Mouse (Mus musculus): Measurements from ENCODE around the gene Traf3. TPM values are rescaled to one million over a fixed set of nuclear protein-coding genes. Genes with fewer than 3 reads are reported as not detected.

Gene Traf3
- total RNA-seq, 2 experiments from 2014 or later: 10.1 to 10.7 TPM

DNA sequence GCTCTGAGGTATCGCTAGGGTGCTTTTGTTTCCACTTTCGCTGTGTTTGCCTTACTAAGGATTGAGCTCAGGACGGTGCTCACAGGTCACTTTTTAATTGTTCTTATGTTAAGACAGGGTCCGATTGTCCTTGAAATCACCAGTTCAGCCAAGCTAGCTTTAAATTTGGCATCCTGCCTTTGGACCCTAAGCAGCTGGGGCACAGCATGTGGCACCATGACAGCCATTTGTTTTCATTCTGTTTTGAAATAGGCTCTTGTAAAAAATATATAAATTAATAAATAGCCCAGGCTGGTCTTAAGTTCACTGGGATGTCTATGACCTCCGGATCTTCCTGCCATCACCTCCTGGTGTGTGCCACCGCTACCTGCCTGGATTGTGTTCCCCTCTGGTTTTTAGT is 78.9 kb downstream of the Traf3 start:
- DNase-seq: no peak
- intact Hi-C loops (cut with DNase I): loop anchor here (5.0 kb wide), 1 partner anchor 158 kb away; no protein-coding TSS in a partner anchor

DNA sequence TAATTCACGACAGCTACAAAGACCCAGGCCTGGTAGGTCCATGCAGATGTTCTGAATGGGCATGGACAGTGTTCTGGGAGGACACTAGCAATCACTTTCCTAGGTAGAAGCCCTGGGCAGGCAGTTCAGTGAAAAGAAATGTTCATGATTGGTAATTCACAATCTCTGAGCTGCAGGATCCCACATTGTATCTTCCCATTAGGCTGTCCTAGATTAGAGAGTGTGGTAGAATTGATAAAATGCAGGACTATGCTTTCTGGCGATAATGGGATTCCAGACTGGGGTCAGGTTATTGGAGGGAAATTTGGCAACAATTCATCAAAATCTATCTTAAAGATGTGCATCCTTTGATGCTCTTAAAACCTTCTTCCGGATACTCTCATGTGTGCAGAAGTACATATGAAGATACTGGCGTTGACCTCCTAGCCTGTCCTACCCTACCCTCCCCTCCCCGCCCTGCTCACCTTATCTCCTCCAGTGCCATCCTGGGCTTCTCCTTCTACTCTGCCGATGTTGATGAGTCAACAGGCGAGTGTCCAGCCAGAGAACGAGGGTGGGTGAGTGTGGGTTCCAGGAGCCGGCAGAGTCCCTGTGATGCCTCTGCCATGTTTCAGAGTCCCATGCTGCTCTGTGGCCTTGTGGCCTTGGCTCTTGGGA is 80.8 kb downstream of the Traf3 start:
- no peak for DNase-seq
- intact Hi-C loops (cut with DNase I): loop anchor here (5.0 kb wide), 1 partner anchor 160 kb away; no protein-coding TSS in a partner anchor

GRCm38 (mm10) chr12:111249095-111249494 is 82.9 kb downstream of the Traf3 start:
- no peak for DNase-seq
- intact Hi-C loops (cut with DNase I): loop anchor here (5.0 kb wide), 1 partner anchor 162 kb away; no protein-coding TSS in a partner anchor

DNA sequence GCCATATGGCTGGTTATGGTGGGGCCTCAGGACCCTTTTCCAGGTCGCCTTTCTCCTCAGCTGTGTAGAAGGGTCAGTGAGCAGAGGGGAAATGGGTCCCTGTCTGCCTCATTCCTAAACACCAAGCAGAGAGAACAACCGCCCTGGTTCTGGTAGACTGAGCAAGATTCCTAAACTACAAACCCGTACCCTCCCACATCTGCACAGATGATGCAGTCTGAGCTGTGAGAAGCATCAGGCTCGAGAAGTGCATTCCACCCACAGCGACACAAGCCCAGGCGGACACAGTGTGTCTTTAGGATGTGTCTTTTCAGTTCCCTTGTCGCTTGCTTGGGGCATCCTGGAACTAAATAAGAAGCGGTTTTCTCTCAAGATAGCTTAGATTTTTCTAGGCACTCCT is 83.9 kb downstream of the Traf3 start:
- no peak for DNase-seq
- intact Hi-C loops (cut with DNase I): no loop called here

GRCm38 (mm10) chr12:111251227-111251626 is 85.1 kb downstream of the Traf3 start:
- no peak for DNase-seq
- intact Hi-C loops (cut with DNase I): no loop called here

DNA sequence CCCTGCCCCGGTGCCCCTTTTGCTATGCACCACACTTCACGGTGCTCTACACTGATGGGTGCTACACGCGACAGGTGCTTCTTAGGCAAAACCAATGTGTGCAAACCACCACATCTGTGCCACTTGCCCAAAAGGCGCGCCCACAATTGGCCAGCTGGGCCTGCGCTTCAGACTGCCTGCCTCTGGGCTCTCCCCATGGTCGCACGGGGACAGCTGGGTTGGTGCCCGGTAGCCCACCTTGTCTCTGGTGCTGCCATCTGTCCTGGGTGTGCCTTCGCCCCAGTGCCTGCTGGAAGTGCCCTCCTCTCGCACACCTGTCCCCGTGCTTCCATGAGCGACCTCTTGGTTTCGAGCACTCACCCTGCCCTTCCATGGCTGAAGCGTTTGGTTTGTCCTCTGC is 97.5 kb downstream of the Traf3 start:
- no peak for DNase-seq
- intact Hi-C loops (cut with DNase I): no loop called here

DNA sequence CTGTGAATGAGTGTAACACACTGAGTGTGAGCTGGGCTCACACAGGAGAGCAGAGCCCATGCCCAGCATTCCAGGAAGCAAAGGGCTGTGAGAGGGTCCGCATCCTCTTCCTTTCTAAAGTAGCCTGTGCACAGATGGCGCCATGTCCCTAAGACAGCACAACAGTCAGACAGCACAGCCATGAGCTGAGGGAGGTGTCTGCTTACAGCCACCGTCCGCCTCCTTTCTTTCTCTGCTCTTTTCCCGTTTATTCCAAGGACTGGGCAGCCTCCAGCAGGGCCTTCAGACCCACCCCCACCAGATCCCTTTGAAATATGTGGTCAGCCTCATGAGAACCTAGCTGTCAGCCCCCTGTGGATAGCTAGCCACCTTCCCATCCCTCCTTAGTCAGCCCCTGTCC is 99.0 kb downstream of the Traf3 start:
- DNase-seq: no peak
- intact Hi-C loops (cut with DNase I): no loop called here

- DNase-seq: no peak
- intact Hi-C loops (cut with DNase I): no loop called here
These were observed 100.4 kb downstream of the Traf3 start for GRCm38 (mm10) chr12:111266592-111266991.

DNA sequence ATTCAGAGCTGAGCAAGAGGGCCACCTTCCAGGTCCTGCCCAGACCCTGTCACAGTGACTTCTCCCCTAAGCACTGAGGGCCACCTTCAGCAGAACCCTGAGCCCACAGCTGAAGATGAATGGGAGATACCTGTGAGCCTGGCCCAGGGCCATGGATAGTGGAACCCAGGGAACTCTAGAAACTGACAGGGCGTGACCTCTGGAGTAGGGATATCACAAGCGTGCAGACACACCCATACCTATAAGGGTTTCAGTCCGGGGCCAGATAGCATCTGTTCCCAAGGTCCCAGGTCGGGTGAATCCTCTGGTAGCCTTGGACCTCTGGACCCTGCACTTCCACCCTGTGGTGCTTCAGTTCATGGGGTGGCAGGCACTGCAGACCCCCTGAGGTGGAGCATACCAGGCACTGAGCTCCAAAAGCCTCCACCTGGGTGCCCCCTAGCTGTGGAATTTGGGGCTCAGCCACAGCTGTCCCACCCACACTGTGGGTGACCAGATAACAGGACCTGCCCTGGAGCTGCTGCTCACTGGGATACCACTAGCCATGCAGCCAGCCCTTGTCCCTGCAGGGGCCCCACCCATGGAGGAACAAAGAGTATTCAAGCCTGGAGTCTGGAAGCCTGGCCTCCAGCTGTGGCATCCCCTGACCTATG is 101.6 kb downstream of the Traf3 start:
- intact Hi-C loops (cut with DNase I): no loop called here
- no peak for DNase-seq

- intact Hi-C loops (cut with DNase I): loop anchor here (5.0 kb wide), 1 partner anchor 142 kb away; no protein-coding TSS in a partner anchor
- no peak for DNase-seq
These were observed 104.6 kb downstream of the Traf3 start, which contains the start of gene Amn for GRCm38 (mm10) chr12:111270629-111271277. Gene Amn (plus strand): TSS chr12:111271095.

- no peak for DNase-seq
- intact Hi-C loops (cut with DNase I): loop anchor here (5.0 kb wide), 1 partner anchor 141 kb away; no protein-coding TSS in a partner anchor
These were observed 105.2 kb downstream of the Traf3 start for GRCm38 (mm10) chr12:111271406-111271805.

DNA sequence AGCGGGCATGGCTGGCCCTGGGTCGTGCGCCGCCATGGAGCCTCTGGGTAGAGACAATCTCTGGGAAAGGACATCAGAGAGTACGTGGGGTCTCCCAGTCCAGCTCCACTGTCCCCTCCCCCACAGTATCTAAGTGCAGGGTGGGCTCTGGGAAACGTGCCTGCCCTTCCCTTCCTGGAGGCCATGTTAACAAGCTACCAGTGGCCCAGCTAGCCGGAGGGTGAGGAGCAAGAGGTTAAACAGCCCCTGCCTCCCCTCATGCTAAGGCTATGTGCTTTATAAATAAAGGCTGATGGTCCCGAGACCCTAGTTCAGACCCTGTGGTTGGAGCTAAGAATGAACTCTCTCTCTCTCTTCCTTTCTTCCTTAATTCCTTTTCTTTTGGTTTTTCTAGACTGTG is 105.8 kb downstream of the Traf3 start:
- DNase-seq: no peak
- intact Hi-C loops (cut with DNase I): loop anchor here (5.0 kb wide), 1 partner anchor 140 kb away; no protein-coding TSS in a partner anchor

DNA sequence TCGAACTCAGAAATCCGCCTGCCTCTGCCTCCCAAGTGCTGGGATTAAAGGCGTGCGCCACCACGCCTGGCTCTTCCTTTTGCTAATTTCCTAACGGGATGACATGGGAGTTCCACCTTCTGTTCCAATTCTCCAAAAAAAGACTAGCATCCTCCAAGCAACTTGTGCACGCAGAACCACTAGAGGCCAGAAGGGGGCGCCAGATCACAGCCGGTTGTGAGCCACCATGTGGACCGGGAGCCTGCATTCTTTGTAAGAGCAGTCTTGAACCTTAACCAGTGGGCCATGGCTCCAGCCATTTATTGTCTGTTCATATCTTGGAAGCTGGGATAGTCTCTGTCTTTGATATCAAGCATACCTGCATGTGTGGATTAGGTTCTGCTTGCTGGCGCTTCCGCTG is 106.2 kb downstream of the Traf3 start:
- intact Hi-C loops (cut with DNase I): loop anchor here (5.0 kb wide), 1 partner anchor 140 kb away; no protein-coding TSS in a partner anchor
- DNase-seq: peak; percentile 60 to 69

DNA sequence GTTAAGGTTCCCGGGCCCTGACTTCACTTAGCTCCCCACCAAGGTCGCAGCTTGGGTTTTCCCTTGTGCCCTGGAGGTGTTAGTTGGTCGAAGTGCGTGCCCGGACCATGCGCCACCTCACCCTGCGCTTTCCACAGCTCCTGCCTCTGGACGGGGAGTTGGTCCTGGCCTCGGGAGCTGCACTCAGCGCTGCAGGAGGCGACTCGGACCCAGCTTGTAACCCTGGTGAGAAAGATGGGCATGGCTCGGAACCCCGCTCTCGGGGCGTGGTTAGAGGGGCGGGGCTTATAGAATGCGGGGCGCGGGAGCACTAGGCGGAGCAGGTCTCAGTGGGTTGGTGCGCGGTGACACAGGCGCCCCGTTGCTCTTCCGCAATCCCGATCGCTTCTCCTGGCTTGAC is 107.8 kb downstream of the Traf3 start:
- no peak for DNase-seq
- intact Hi-C loops (cut with DNase I): loop anchor here (5.0 kb wide), 1 partner anchor 138 kb away; no protein-coding TSS in a partner anchor

DNA sequence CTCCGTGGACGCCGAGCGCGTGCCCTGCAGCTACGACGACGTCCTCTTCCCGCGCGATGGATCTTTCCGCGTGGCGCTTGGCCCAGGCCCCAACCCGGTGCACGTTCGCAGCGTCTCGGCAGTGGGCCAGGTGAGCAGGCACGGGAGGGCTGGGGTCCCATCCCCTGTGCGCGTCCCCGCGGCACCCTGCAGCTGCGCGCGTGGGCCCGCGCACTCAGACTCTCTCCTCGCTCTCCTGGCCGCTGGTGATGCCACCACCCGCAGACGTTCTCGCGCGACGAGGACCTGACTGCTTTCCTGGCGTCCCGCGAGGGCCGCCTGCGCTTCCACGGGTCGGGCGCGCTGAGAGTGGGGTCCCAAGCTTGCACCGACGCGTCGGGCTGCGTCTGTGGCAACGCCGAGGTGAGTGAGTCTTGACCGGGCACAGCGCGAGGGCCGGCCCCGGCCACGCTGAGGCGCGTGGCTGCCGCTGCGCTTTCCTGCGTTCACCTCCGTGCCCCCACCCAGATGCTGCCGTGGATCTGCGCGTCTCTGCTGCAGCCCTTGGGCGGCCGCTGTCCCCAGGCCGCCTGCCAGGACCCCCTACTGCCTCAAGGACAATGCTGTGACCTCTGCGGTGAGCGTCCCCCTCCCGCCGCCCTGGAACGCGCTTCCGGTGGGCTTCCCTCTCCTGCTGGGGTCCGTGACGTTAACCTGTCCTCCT is 108.4 kb downstream of the Traf3 start:
- DNase-seq: no peak
- intact Hi-C loops (cut with DNase I): loop anchor here (5.0 kb wide), 1 partner anchor 138 kb away; no protein-coding TSS in a partner anchor

GRCm38 (mm10) chr12:111275150-111275841 is 109.1 kb downstream of the Traf3 start:
- intact Hi-C loops (cut with DNase I): no loop called here
- peak; percentile 3 to 11 for DNase-seq

- DNase-seq: peak; percentile 21 to 30
- intact Hi-C loops (cut with DNase I): no loop called here
These were observed 110.2 kb downstream of the Traf3 start for GRCm38 (mm10) chr12:111276371-111276770.

GRCm38 (mm10) chr12:111283573-111283972 is 117.4 kb downstream of the Traf3 start:
- no peak for DNase-seq
- intact Hi-C loops (cut with DNase I): no loop called here

GRCm38 (mm10) chr12:111284532-111284931 is 118.4 kb downstream of the Traf3 start:
- intact Hi-C loops (cut with DNase I): no loop called here
- no peak for DNase-seq

DNA sequence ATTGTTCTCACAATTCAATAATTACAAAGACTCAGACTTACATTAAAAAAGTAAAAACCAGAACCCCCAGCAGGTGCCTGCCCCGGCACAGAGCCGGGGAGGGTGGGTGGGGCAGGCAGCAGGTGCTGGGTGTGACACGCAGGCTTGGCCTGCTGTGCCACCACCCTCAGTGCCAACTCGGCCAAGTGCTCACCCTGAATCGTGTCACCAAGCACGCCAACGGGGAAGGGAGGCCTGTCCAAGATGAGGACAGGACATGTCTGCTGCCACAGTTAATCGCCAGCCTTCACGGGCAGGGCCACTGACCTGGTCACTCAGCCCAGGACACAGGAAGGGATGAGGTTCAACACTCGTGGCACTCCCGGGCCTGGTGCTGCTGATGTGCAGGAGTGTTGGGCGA is 126.9 kb downstream of the Traf3 start:
- DNase-seq: peak in 1 of 2 experiments; percentile 57

More for the DNA sequence above, 126.9 kb downstream of the Traf3 start:
- intact Hi-C loops (cut with DNase I): no loop called here
